Mouse (Mus musculus): Measurements from ENCODE around the gene Ift74. TPM values are rescaled to one million over a fixed set of nuclear protein-coding genes. Genes with fewer than 3 reads are reported as not detected.

The Ift74 gene
- polyA plus RNA-seq, 1 experiment from 2014 or later = 57.4 TPM

DNA sequence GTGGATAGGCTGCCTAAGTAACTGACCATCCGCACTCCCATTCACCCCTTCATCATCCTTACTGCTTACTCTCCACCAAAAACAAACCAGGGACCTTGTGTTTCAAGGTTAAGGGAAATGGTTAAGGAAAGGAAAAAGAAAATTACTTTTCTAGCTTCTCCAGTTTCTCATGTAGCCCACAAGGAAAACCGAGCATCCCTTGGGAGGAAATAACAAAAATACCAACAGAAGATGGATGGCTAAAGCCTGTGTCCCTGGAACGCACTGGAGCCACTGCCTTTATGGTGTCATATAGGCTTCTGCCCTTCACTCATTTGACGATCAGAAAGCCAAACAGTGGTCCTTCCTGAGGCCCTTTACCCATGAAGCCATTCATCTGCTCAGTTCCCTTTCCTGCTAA, 97.1 kb downstream of the Ift74 start:
- H3K4me3 ChIP-seq = no peak overlapping the region
- H3K4me1 ChIP-seq = no peaks in the 10 kb centered on the region
- H3K9ac ChIP-seq (replicated peaks) = no peak overlapping the region
- no peaks in the 10 kb centered on the region for H3K36me3 ChIP-seq
- H3K4me2 ChIP-seq (replicated peaks) = no peak overlapping the region
- H3K27ac ChIP-seq (replicated peaks) = no peak overlapping the region
- no peaks in the 10 kb centered on the region for H3K27me3 ChIP-seq
- ATAC-seq (ENCODE audit: low FRiP score, low read depth) = no peak
- WGBS = 77% methylated on average over 4 of the region's 4 CpGs
- no peaks in the 10 kb centered on the region for H3K9me3 ChIP-seq

DNA sequence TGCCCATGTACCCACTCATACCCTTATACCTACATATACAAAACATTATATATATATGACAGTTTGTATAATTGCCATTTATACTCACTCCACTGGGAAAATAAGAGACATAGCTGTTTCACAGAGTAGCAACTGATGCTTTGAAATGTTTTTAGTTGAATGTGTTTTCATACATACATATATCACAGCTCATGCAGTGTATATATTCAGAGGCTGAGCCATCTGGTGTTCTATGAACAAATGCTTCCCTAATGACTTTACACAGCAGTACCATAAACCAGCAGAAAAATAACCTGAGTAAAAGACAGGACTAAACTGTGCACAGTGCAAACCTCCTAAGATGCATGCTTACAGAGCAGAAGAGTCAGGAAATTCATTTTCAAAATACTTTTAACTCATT, 99.5 kb downstream of the Ift74 start:
- Histone ChIP-seq H3K27me3 (no peaks in the 10 kb centered on the region), H3K9me3 (no peaks in the 10 kb centered on the region), H3K27ac (replicated peaks) (no peak overlapping the region), H3K4me3 (no peak overlapping the region), H3K36me3 (no peaks in the 10 kb centered on the region), H3K4me2 (replicated peaks) (no peak overlapping the region), H3K9ac (replicated peaks) (no peak overlapping the region), H3K4me1 (no peaks in the 10 kb centered on the region)
- ATAC-seq (ENCODE audit: low FRiP score, low read depth) = no peak

DNA sequence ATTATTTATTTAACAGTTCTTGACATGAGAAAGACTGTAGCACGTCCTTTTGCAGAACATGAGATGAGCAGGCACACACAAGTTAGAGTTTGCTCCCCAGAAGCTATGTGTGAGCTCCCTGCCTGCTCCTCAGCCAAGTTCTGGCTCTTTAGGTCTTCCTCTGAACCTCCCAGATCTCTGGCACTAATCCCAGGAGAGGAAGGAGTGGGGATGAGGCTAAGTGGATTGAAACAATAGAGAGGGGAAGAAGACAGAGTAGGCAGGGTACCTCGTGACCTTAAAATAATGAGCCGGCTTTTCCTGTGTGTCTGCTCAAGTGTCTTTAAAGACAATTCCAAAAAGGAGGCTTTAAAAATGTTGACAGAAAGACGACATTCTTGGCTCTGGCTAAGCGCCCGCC, 100.9 kb downstream of the Ift74 start:
- 58% methylated on average over 6 of the region's 6 CpGs for WGBS
- no peak overlapping the region for H3K9ac ChIP-seq (replicated peaks)
- H3K9me3 ChIP-seq = no peaks in the 10 kb centered on the region
- no peak overlapping the region for H3K4me2 ChIP-seq (replicated peaks)
- no peak for ATAC-seq (ENCODE audit: low FRiP score, low read depth)
- H3K4me3 ChIP-seq = no peak overlapping the region
- no peaks in the 10 kb centered on the region for H3K36me3 ChIP-seq
- H3K27me3 ChIP-seq = no peaks in the 10 kb centered on the region
- no peaks in the 10 kb centered on the region for H3K4me1 ChIP-seq
- no peak overlapping the region for H3K27ac ChIP-seq (replicated peaks)

DNA sequence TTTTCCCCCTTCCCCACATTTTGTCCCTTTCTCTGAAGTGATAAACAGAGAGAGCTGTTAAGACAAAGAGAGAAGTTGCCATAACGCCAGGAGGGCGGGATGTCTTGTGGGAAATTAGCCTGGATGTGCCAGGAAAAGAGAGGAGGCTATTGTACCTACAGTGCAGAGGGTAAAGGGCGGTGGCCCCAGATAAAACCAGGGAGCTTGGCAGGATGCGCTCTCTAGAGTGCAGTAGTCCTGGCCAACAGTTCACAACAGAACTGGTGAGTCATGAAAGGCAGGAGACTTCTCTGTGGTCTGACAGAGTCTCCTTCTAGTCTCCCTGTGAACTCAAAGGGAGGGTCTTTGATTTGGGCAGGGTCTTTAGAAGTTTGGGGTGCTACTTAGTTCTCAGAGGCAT, 111.5 kb downstream of the Ift74 start:
- Histone ChIP-seq H3K36me3 (no peaks in the 10 kb centered on the region), H3K9me3 (no peaks in the 10 kb centered on the region), H3K4me3 (no peak overlapping the region), H3K27ac (replicated peaks) (no peak overlapping the region), H3K4me1 (no peaks in the 10 kb centered on the region), H3K9ac (replicated peaks) (no peak overlapping the region), H3K27me3 (no peaks in the 10 kb centered on the region), H3K4me2 (replicated peaks) (no peak overlapping the region)
- no peak for ATAC-seq (ENCODE audit: low FRiP score, low read depth)
- WGBS = 80% methylated on average over 4 of the region's 4 CpGs

DNA sequence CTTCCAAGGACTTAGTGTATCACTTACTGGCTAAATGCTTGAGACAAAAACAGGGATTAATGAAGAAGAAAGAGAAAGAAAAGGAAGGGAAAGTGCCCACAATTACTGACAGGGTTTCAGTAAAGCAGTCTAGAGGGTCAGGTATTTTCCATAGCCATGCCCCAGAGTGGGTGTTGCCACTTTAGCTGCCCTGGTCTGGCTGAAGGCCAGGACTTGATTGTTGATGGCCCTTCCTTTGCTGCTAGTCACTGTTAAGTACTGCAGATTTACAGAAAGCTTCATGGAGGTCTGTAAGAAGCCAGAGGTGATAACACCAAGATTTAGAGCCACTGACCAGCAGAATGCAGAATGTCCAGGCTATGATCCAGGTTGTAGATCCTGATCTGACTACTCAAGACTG, 118.4 kb downstream of the Ift74 start:
- H3K4me1 ChIP-seq = no peaks in the 10 kb centered on the region
- H3K27me3 ChIP-seq = no peaks in the 10 kb centered on the region
- H3K36me3 ChIP-seq = no peaks in the 10 kb centered on the region
- no peak overlapping the region for H3K4me2 ChIP-seq (replicated peaks)
- no peaks in the 10 kb centered on the region for H3K9me3 ChIP-seq
- no peak overlapping the region for H3K27ac ChIP-seq (replicated peaks)
- no peak for ATAC-seq (ENCODE audit: low FRiP score, low read depth)
- H3K9ac ChIP-seq (replicated peaks) = no peak overlapping the region
- no peak overlapping the region for H3K4me3 ChIP-seq

DNA sequence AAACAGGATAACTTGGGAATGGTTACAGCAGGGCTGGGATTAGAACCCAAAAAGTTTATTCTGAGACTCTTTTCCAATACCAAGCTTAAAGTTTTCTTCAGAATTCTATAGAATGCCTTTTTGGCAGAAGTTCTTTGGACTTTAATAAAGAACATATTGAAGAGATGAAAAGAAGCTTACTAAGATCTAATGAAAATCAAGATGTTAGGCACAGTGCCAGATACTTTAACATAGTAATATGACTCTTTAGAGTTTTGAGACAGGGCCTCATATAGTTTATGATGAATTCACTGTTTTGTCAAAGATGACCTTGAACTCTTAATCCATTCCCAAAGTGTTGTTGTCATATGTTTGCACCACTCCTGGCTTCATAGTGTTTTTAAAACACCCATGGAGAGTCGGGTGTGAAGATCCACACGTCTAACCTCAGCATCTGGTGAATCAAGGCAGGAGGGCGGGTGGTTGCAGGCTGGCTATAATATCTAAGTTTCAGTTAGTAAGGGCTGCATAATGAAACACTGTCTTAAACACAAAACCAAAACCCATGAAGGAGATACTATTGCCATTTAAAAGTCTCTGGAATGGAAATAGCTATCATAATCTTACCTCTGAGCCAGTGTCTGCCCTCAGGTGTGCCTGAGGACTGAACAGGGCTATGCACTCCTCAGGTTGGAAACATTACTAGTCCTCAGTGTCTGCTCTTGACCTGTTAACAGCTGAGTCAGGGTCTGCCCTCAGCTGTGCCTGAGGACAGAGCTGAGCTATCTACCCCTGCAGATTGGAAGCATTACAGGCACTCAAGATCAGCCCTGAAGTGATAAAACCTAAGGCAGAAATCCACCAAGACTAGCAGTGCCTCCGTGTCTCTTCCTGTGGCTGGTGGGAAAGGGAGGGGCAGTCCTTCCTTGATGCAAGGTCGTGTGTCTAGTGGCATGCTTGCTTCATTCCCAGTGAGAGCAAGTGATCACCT, 123.3 kb downstream of the Ift74 start:
- no peak overlapping the region for H3K4me2 ChIP-seq (replicated peaks)
- H3K4me1 ChIP-seq = no peaks in the 10 kb centered on the region
- no peaks in the 10 kb centered on the region for H3K36me3 ChIP-seq
- no peak for ATAC-seq (ENCODE audit: low FRiP score, low read depth)
- no peaks in the 10 kb centered on the region for H3K27me3 ChIP-seq
- no peak overlapping the region for H3K4me3 ChIP-seq
- H3K9me3 ChIP-seq = no peaks in the 10 kb centered on the region
- H3K9ac ChIP-seq (replicated peaks) = no peak overlapping the region
- H3K27ac ChIP-seq (replicated peaks) = no peak overlapping the region
- WGBS = 74% methylated on average over 5 of the region's 5 CpGs

DNA sequence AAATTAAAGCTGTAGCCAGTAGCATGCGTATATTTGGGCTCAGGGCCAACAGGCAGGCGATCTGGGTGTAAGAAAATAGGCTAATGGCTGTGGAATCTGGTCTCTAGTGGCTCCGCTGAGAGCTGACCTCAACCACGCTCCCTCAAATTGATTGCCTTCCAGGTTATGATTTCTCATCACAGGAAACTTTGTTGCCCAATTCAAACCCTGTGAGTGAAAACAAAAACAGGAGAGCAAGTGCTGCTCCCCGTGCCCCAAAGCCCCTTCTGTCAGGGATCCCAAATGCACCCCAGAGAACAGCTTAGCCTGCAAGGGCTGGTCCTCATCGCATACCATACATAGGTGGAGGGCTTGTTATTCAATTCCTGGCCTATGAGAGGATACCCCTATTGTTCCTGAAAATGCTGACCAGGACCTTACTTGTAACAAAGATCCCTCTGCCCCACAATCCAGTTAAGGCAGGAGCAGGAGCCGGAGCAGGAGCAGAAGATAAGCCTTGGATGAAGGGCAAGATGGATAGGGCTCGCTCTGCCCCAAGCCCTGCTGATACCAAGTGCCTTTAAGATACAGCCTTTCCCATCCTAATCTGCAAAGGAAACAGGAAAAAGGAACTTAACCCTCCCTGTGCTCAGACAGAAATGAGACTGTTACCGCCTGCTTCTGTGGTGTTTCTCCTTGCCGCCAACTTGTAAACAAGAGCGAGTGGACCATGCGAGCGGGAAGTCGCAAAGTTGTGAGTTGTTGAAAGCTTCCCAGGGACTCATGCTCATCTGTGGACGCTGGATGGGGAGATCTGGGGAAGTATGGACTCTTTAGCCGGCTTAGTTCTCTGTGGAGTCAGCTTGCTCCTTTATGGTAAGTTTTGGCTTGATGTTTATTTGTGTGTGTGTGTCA, 124.8 kb downstream of the Ift74 start, which contains the start of gene Tek:
Tek (plus strand) TSS at position 452 of the 894 bp plus-strand sequence.
- Histone ChIP-seq H3K36me3 (no peaks in the 10 kb centered on the region), H3K9me3 (no peaks in the 10 kb centered on the region), H3K4me1 (no peaks in the 10 kb centered on the region), H3K27me3 (no peaks in the 10 kb centered on the region), H3K4me3 (no peak within 1 kb of the TSS), H3K4me2 (replicated peaks) (no peak within 1 kb of the TSS), H3K9ac (replicated peaks) (no peak within 1 kb of the TSS), H3K27ac (replicated peaks) (no peak within 1 kb of the TSS)
- ATAC-seq (ENCODE audit: low FRiP score, low read depth) = no peak
- 75% methylated on average over 16 of the region's 16 CpGs for WGBS

DNA sequence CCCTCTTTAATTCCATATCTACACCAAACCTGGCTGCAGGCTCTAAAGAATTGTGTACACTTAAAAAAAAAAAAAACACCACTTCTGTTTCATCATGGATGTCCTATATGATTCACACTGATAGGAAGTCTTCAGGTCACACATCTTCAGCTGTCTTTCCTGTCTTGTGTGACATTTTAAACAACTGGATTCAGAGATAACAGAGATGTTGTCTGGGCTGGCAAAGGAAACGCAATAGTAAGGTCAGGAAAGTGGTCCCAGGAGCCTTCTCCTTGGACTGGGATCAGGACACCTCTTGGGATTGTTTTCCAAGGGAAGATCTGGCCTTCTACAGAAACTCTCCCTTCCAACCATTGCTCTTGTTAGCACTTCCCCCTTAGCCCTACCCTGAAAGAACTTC, 127.5 kb downstream of the Ift74 start:
- Histone ChIP-seq H3K27ac (replicated peaks) (no peak overlapping the region), H3K36me3 (no peaks in the 10 kb centered on the region), H3K4me1 (peaks cover 4% of the 10 kb centered on the region; the same call in 1 of the 2 replicates), H3K4me2 (replicated peaks) (no peak overlapping the region), H3K4me3 (no peak overlapping the region), H3K27me3 (no peaks in the 10 kb centered on the region), H3K9ac (replicated peaks) (no peak overlapping the region), H3K9me3 (no peaks in the 10 kb centered on the region)
- ATAC-seq (ENCODE audit: low FRiP score, low read depth) = no peak
- WGBS = 87% methylated on average over 1 of the region's 1 CpGs

MicroRNAs encoded within 50 kb of the gene (microRNA counts, 519-probe panel; counts per million panel counts)
- 6,911 counts per million, percentile 74 among the panel's probes with 10 or more counts for microRNA mmu-miR-872

Small RNA genes lying within 50 kb of the gene (microRNA-seq; reads per million reads assigned to microRNA genes)
- 5,202 reads per million, percentile 91 among the genes with 10 or more reads in this experiment for gene Mir872

Other genes starting within 250 kb of the Ift74 start
- gene Gm10306, start 57.9 kb upstream of the Ift74 start, polyA plus RNA-seq (2016; fragmentation: Nextera tagmentation; extraction: Ambion mirVana) = 0.88 TPM in 1 of 2 replicates, not detected in the other
- 37.7 and 39.2 TPM in 2 replicates for gene Caap1, start 57.7 kb upstream of the Ift74 start, polyA plus RNA-seq (2016; fragmentation: Nextera tagmentation; extraction: Ambion mirVana)
- 95.1 and 101 TPM in 2 replicates for gene Plaa, start 11.2 kb upstream of the Ift74 start, polyA plus RNA-seq (2016; fragmentation: Nextera tagmentation; extraction: Ambion mirVana)
- gene Lrrc19, start 35.7 kb downstream of the Ift74 start, polyA plus RNA-seq (2016; fragmentation: Nextera tagmentation; extraction: Ambion mirVana) = 0.89 and 1.1 TPM in 2 replicates
- 8.6 and 10.1 TPM in 2 replicates for gene Tek, start 124.8 kb downstream of the Ift74 start, polyA plus RNA-seq (2016; fragmentation: Nextera tagmentation; extraction: Ambion mirVana)